Mouse (Mus musculus) midbrain, embryonic 11.5 days (tissue): ENCODE data around the gene Ankdd1a. TPM values are rescaled to one million over a fixed set of nuclear protein-coding genes. Genes with fewer than 3 reads are reported as not detected.

ENCODE experiments used
- ATAC-seq: fragments of 200-750 bp; cut with Nextera tagmentation; 2 replicates; pipeline ENCODE4 v1.8.0; 2017; ENCODE audit warnings: moderate TSS enrichment, moderate library complexity; ENCODE audit not compliant: low FRiP score
- DNase-seq: peaks from one replicate; pipeline ENCODE4 v3.0.0; 2015; ENCODE audit warnings: low spot score; ENCODE audit errors: missing footprints
- H3K27ac ChIP-seq: fragments of 300-500 bp; sonication (generic); 2 replicates; pipeline ENCODE4 v1.5.1; 2014; ENCODE audit warnings: low read depth, low read length
- H3K27me3 ChIP-seq: fragments of 300-500 bp; sonication (generic); 2 replicates; pipeline ENCODE4 v1.6.1; 2014; ENCODE audit warnings: mild to moderate bottlenecking, low read length, moderate library complexity, mixed read lengths; ENCODE audit not compliant: control insufficient read depth, insufficient read depth
- H3K36me3 ChIP-seq: fragments of 300-500 bp; sonication (generic); 2 replicates; pipeline ENCODE4 v1.6.1; 2014; ENCODE audit warnings: mild to moderate bottlenecking, low read length, moderate library complexity, mixed read lengths; ENCODE audit not compliant: control insufficient read depth, insufficient read depth
- H3K4me1 ChIP-seq: fragments of 300-500 bp; sonication (generic); 2 replicates; pipeline ENCODE4 v1.6.1; 2014; ENCODE audit warnings: low read length; ENCODE audit not compliant: control insufficient read depth, insufficient read depth
- H3K4me2 ChIP-seq: fragments of 300-500 bp; sonication (generic); 2 replicates; pipeline ENCODE4 v1.6.1; 2014; ENCODE audit warnings: mild to moderate bottlenecking, moderate library complexity
- H3K4me3 ChIP-seq: fragments of 300-500 bp; sonication (generic); 2 replicates; pipeline ENCODE4 v1.5.1; 2014; ENCODE audit warnings: low read depth, low read length
- H3K9ac ChIP-seq: fragments of 300-500 bp; sonication (generic); 2 replicates; pipeline ENCODE4 v1.6.1; 2014; ENCODE audit warnings: low read length
- H3K9me3 ChIP-seq: fragments of 300-500 bp; sonication (generic); 2 replicates; pipeline ENCODE4 v1.6.1; 2016; ENCODE audit warnings: low read length; ENCODE audit not compliant: control insufficient read depth
- WGBS: fragments of 180-500 bp; shearing (Covaris S2); extraction: QIAGEN DNeasy Blood & Tissue Kit; methylation state at CpG from one replicate; pipeline ENCODE4 v1.1.7; 2014; 5-methylcytosine and 5-hydroxymethylcytosine counted together
- polyA plus RNA-seq: library from polyadenylated mRNA; unstranded; fragments of >200 nt; fragmentation: Nextera tagmentation; extraction: Ambion mirVana; gene quantifications from 2 replicates; pipeline ENCODE4 v1.2.1, GENCODE M21; 2014

Gene Ankdd1a
- polyA plus RNA-seq, 1 experiment from 2014 or later = not detected

DNA sequence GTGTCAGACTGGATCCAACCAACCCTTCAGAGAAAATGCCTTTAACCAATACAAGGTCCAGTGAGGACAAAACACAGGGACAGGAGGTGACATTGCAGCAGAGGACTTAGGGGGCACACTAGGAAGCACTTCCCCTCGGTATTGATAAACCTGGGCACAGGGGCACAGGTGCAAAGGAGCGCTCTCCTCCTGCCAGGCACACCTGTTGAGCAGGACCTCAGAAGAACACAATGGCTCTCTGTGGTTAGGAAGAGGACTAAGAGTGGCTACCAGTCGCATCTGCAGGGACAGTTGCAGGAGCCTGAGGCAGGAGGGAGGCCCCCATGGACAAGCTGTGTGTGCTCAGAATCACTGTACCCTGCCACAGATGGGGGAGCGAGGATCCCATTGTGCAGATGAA, 16.5 kb upstream of the Ankdd1a start:
- WGBS = 74% methylated on average over 4 of the region's 4 CpGs
- no peaks in the 10 kb centered on the region for H3K27me3 ChIP-seq

DNA sequence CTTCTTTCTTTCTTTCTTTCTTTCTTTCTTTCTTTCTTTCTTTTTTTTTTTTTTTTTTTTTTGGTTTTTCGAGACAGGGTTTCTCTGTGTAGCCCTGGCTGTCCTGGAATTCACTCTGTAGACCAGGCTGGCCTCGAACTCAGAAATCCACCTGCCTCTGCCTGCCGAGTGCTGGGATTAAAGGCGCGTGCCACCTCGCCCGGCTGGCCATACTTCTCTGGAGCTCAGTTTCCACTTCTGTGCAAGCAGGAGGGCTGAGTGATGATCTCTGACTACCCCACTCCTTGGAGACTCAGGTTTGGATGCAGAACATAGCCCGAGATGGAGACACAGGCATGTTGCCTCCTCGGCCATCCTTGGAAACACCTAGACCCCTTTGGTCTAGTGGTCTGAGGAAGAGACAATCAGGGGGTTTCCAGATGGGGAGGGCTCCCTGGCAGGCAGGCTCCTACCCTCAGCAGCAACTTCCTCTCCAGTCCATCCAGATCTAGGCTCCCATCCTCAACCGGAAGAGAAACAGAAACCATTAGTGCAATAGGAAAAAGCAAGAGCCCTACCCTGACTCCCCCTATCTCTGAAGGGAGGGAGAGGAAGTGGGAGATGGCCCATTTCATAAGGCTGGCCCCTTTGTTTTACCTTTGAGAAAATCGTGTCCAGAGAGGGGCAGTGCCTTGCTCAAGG, 15.9 kb upstream of the Ankdd1a start:
- 84% methylated on average over 10 of the region's 11 CpGs for WGBS
- no peak overlapping the region for H3K4me3 ChIP-seq
- H3K4me2 ChIP-seq = no peak overlapping the region
- H3K27ac ChIP-seq = no peak overlapping the region
- H3K4me1 ChIP-seq = no peaks in the 10 kb centered on the region
- no peak for DNase-seq
- H3K9ac ChIP-seq = no peak overlapping the region
- no peak for ATAC-seq
- H3K27me3 ChIP-seq = no peaks in the 10 kb centered on the region
- no peaks in the 10 kb centered on the region for H3K9me3 ChIP-seq
- H3K36me3 ChIP-seq = no peaks in the 10 kb centered on the region

More for the DNA sequence above, 16.5 kb upstream of the Ankdd1a start:
- DNase-seq (no peak), ATAC-seq (no peak)
- Histone ChIP-seq H3K4me3 (no peak overlapping the region), H3K4me2 (no peak overlapping the region), H3K36me3 (no peaks in the 10 kb centered on the region), H3K9me3 (no peaks in the 10 kb centered on the region), H3K27ac (no peak overlapping the region), H3K9ac (no peak overlapping the region), H3K4me1 (no peaks in the 10 kb centered on the region)

DNA sequence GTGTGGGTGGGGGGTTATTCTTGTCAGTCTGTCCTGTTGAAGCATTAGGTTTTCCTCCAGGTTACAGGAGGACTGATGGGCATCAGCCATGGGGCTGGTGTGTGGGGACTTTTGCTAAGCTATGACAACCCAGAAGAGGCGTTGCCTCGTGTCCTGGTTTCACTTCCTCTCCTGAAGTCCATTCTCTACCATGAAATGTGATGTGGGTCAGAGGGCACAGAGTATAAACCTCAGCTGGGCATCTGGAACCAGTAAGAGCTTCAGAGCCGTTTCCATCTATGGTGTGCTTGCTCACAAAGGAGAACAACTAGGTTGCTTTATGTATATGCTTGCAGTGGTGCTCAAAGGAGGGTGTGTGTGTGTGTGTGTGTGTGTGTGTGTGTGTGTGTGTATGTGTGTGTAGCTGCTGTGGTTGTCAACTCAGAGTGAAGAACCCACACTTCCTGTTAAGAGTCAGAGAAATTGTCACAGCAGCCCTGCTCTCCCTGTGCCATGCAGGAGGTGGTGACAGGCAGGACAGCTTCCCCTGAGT, 15.3 kb upstream of the Ankdd1a start:
- H3K4me1 ChIP-seq = no peaks in the 10 kb centered on the region
- H3K36me3 ChIP-seq = no peaks in the 10 kb centered on the region
- no peak overlapping the region for H3K27ac ChIP-seq
- no peak for DNase-seq
- 79% methylated on average over 3 of the region's 3 CpGs for WGBS
- H3K27me3 ChIP-seq = no peaks in the 10 kb centered on the region
- H3K4me2 ChIP-seq = no peak overlapping the region
- no peak overlapping the region for H3K9ac ChIP-seq
- no peak overlapping the region for H3K4me3 ChIP-seq
- H3K9me3 ChIP-seq = no peaks in the 10 kb centered on the region
- ATAC-seq = no peak

DNA sequence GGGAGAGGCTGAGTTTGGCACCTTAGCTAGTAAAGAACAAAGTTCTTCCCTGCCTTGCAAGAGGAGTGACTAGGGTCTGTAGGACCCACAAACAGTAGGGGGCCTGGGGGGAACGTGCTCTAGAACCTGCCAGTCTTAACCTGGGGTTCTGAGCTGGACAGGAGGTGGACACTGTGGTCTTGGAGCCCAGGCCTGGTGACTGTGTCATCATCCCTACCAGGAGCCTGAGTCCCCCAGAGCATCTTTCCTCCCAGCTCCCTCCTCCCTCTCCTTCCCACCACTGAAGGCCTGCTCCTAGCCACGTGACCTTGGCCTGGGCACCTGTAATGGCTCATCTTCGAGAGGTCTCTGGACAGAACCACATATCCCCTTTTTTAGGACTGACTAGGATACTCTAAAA, 14.1 kb upstream of the Ankdd1a start:
- ATAC-seq = no peak
- WGBS = 84% methylated on average over 3 of the region's 3 CpGs

DNA sequence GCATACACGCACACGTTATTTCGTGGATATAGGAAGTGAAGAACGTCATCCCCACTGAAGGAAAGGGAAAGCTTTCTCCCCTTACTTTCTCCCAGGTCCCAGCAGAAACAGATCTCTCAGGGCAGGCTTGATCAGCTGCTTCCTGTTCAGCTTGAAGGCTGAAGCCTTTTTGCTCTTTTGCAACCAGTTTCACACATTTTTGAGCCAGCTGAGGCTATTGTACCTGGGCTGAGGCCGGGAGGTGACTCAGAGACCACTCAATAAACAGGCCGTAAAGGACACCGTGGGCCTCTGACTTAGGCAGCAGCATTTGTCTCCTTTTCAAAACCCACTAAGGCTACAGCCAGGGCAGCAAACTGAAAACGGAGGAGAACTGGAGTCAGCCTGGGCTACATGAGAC, 13.0 kb upstream of the Ankdd1a start:
- Histone ChIP-seq H3K4me2 (no peak overlapping the region), H3K27me3 (no peaks in the 10 kb centered on the region), H3K9ac (no peak overlapping the region), H3K4me1 (no peaks in the 10 kb centered on the region), H3K36me3 (no peaks in the 10 kb centered on the region), H3K27ac (no peak overlapping the region), H3K9me3 (no peaks in the 10 kb centered on the region), H3K4me3 (no peak overlapping the region)
- 89% methylated on average over 8 of the region's 8 CpGs for WGBS
- ATAC-seq = no peak
- DNase-seq = no peak

More for the DNA sequence above, 14.1 kb upstream of the Ankdd1a start:
- no peaks in the 10 kb centered on the region for H3K9me3 ChIP-seq
- no peak overlapping the region for H3K9ac ChIP-seq
- DNase-seq = no peak
- H3K27me3 ChIP-seq = no peaks in the 10 kb centered on the region
- H3K4me3 ChIP-seq = no peak overlapping the region
- H3K4me1 ChIP-seq = no peaks in the 10 kb centered on the region
- no peaks in the 10 kb centered on the region for H3K36me3 ChIP-seq
- no peak overlapping the region for H3K27ac ChIP-seq
- H3K4me2 ChIP-seq = no peak overlapping the region

DNA sequence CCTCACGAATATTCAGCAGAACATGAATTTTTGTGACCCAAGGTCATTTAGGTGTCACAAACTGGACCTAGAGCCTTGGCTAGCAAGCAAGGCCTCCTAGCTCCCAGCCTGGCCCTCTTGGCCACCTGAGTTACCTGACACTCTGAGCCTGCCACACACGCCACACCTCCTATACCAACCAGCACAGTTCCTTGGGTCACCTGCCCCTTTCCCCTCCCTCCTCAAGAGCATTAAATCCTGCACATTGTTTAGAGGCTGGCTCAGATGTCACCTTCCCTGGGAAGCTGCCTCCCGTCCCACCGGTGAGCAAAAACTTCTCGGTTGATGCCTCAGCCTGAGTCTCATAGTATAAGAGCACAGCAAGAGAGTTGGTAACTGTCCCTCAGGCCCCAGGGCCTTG, 11.3 kb upstream of the Ankdd1a start:
- no peak overlapping the region for H3K4me3 ChIP-seq
- WGBS = 83% methylated on average over 5 of the region's 5 CpGs
- H3K9me3 ChIP-seq = no peaks in the 10 kb centered on the region
- no peak for DNase-seq
- no peak overlapping the region for H3K9ac ChIP-seq
- no peak for ATAC-seq
- no peaks in the 10 kb centered on the region for H3K36me3 ChIP-seq
- H3K4me2 ChIP-seq = no peak overlapping the region
- H3K4me1 ChIP-seq = no peaks in the 10 kb centered on the region
- no peak overlapping the region for H3K27ac ChIP-seq
- H3K27me3 ChIP-seq = no peaks in the 10 kb centered on the region

DNA sequence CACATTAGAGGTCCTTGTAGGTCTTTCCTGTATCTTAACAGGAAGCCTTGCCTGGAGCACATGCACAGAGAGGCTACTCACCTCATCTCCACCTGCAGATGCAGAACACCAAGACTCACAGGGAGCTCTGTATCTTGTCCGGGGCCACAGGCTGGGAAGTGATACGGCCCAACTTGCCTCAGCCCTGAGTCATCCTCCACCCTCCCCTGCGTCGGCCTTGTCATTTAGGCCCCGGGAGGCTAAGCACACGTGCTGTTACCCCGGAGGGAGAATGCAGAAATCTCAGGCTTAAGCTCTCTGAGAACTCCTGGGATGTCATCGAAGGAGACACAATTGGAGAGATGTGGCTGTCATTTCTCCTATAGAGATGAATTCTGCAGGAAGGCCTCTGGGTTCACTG, 9.7 kb upstream of the Ankdd1a start:
- no peaks in the 10 kb centered on the region for H3K27me3 ChIP-seq
- ATAC-seq = no peak
- WGBS = 46% methylated on average over 8 of the region's 8 CpGs
- DNase-seq = no peak
- H3K9me3 ChIP-seq = no peaks in the 10 kb centered on the region
- H3K4me2 ChIP-seq = no peak overlapping the region
- no peak overlapping the region for H3K4me3 ChIP-seq
- no peak overlapping the region for H3K27ac ChIP-seq
- H3K36me3 ChIP-seq = no peaks in the 10 kb centered on the region
- no peaks in the 10 kb centered on the region for H3K4me1 ChIP-seq
- H3K9ac ChIP-seq = no peak overlapping the region

DNA sequence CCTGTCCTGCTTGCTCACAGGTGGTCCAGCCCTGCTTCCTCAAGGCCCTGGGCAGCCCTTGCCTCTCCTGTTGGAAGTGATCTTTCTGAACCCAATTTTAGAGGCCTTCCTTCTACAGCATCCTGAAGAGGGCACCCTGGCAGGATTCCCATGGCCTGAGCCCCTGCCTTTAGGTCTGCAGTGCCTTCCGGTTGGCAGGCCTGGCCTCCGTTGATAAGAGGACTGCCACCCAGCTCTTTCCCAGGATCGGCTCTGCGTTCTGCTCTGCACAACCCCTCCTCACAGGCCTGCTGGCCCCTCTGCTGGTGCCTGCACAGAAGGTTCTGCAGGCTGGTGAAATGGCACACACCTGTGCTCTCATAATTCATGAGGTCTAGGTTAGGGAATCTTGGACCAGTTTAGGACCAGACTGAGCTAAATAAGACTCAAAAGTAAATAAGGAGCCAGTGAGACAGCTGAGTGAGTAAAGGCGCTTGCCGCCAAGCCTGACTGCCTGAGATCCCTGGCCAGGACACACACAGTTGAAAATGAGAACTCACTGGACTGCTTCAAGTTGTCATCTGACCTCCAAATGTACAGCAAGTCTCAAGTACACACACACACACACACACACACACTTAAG, 8.5 kb upstream of the Ankdd1a start:
- Histone ChIP-seq H3K27me3 (no peaks in the 10 kb centered on the region), H3K9me3 (no peaks in the 10 kb centered on the region), H3K4me3 (no peak overlapping the region), H3K27ac (no peak overlapping the region), H3K36me3 (no peaks in the 10 kb centered on the region), H3K4me2 (no peak overlapping the region), H3K9ac (no peak overlapping the region), H3K4me1 (no peaks in the 10 kb centered on the region; the same call in 1 of the 2 replicates)
- DNase-seq (no peak), ATAC-seq (no peak)
- 91% methylated on average over 6 of the region's 6 CpGs for WGBS

DNA sequence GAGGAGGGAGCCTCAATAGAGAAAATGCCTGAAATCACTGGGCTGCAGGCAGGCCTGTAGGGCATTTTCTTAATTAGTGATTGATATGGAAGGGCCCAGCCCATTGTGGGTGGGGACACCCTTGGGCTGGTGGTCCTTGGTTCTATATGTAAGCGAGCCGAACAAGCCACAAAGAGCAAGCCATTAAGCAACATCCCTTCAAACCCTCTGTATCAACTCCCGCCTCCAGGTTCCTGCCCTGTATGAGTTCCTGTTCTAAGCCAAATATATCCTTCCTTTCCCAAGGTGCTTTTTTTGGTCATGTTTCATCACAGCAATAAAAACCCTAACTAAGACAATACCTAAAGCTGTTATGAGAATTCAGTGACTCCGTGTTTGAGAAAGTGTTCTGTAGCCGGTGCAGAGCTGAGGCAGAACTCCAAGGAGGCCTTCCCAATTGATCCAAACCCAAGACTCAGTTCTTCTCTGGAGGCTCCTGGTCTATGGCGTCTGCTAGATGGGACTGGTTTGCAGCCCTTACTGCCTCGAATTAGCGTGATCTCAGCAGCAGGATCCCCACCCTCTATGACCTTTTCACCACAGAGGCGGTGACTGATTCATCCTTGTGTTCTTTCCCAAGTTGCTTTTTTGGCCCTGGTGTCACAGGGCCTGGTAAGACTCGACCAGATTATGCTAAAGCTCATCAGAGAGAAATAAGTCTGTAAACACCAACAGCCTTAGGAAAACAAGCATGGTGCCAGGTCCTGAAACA, 5.6 kb upstream of the Ankdd1a start:
- H3K9ac ChIP-seq = no peak overlapping the region

More for the DNA sequence above, 5.6 kb upstream of the Ankdd1a start:
- Histone ChIP-seq H3K27ac (no peak overlapping the region), H3K36me3 (no peaks in the 10 kb centered on the region), H3K4me2 (no peak overlapping the region), H3K27me3 (0 out of 2 replicates have a peak, but pooled peaks cover 2% of the 10 kb centered on the region), H3K4me1 (no peaks in the 10 kb centered on the region; the same call in 1 of the 2 replicates), H3K4me3 (no peak overlapping the region), H3K9me3 (no peaks in the 10 kb centered on the region)
- ATAC-seq = no peak
- 80% methylated on average over 10 of the region's 10 CpGs for WGBS
- DNase-seq = no peak
